Mouse (Mus musculus): ENCODE measurements at regions not wholly inside any gene's neighbourhood (a gene's known extent, or its start where the extent isn't known, plus 50 kb on each side); places are given as distances from the start of the nearest gene placed in this dataset.

DNA sequence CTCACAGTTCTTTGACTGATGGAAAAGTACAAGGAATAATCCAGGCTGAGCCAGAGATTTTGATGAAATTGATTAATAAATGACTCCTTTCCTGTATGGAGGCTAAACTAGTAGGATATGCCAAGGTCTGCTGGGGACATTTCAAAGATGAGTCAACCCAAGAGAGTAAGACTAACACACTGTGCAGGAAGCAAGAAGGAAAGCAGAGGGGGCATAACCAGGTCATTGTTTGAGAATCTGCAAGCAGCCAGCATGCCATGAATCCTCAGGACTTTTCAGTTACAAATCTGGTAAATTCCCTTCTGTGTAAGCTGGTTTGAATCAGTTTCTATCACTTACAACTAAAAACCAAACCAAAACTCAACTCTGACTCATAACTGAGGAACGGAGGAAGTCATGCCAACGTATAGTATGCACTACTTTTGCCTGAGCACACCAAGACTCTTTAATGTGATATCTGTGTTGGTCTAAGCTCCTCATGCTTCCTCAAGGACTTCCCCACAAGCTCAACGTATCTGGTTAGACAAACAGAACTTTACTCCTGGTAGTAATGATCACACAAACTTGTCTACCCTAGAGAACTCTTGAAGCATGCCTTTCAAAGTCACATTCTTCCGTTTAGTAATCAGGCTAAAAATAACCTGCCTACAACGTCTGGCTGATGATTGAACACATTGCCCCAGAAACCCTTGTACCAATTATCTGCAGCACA, 314.0 kb upstream of the Adamts9 start:
- DNase-seq (ENCODE audit: low spot score in 2 of 2), result no peak

DNA sequence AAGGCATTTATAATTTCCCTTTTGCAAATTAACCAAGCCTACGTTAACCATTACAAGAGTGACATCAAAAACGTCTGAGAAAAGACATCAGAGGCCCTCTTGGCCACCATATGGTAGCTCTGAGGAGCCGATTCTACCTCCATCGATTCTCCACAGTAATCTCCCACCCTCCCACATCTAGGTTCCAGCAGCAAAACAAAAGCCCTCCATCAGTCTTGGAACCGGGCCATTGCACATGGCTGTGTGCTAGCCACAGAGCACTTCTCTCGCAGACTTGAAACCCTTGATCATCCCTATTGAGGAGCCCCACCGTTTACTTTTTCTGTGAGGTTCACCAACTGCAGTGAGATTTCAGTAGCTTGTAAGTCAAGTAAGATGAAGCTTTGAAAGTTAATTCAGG, 310.5 kb upstream of the Adamts9 start:
- no peak for DNase-seq (ENCODE audit: low spot score in 2 of 2)

- DNase-seq (ENCODE audit: low spot score in 2 of 2), result no peak
These were observed 305.7 kb upstream of the Adamts9 start for GRCm38 (mm10) chr6:93248973-93249372.

DNA sequence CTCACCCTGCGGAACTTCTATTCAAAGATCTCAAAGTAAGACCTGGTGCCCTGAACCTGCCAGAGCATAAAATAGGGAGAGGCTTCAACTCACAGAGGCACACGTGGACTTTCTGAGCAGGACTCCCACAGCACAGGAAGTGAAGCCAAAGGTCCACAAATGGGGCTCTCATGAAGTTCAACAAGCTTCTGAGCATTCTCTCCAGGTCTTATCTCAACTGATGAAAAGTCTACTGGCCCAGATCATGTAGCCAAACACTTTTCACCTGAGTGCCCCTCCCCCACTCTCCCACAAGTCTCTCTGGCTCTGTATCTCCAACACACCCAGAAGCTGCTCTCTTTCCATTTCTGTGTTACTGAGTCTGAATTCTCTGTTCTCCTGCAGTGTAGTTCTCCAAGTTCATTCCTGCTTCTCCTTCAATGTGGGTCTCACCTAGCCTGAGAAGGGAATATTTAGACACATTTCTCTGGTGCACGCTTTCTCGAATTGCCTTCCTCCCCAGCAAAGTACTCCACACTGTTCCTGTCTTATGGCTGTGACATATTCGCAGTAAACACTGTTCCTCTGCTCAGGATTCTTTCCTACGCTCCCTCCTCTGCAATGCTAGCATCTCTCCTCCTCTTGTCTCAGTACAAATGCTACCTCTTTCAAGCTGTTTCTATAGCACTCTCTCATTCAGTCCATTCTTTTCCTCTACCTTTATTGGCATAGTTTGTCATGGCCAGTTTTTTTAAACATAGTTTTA, 303.4 kb upstream of the Adamts9 start:
- no peak for DNase-seq (ENCODE audit: low spot score in 2 of 2)

DNA sequence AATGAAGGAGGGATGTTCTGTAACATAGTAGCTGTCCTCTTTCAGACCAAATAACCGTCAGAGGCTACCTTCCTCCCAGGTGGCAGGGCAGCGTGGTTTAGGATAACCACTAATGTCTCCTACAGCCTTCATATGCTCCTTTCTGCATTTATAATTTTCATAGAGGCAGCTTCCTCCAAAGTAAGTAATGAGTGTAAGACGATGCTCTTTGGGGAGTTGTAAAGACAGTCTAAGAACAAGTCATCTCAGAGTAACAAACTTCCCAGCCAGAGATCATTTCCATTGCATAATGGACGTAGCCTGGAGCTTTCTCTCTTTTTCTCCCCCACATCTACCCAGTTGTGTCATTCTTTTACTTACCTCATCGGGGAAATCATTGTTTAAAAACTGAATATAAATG, 292.3 kb upstream of the Adamts9 start:
- DNase-seq (ENCODE audit: low spot score in 2 of 2), result no peak

GRCm38 (mm10) chr6:93232636-93233035, 289.3 kb upstream of the Adamts9 start:
- DNase-seq (ENCODE audit: low spot score in 2 of 2), result peak in 1 of 2 experiments; percentile 9

DNA sequence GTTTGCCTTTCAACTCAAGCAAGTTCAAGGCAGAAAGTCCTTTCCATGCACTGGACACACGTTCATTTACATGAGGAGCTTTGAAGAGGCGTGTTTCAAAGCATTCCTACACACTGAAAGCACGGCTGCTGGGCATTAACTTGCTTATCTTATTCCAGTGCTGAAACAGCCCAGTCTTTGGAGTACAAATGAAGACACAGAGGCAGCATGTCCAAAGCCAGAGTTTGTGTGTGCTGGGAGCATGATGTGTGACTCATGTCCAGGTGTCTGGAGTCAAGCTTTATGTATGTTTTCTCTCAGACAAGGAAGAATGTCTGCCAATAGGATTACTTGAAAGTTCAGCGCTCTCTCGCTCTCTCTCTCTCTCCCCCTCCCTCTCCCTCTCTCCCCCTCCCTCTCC, 287.2 kb upstream of the Adamts9 start:
- no peak for DNase-seq (ENCODE audit: low spot score in 2 of 2)

DNA sequence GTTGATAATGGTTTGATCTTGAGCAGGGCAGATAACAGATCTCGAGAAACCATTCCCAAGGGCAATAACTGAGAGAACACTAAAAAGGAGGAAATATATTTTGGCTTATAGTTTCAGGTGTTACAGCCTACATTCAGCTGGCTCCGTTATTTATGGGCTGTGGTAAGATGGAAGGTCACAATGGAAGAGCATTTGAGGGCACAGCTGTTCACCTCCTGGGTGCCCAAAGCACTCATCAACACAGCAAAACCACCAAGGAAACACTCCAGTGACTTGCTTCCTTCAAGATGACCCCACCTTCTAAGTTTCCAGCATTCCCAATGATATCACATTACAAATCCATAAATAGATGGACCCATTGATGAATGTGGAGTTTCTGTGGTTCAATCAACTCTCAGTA, 286.0 kb upstream of the Adamts9 start:
- DNase-seq (ENCODE audit: low spot score in 2 of 2), result no peak

GRCm38 (mm10) chr6:93223610-93224550, 280.6 kb upstream of the Adamts9 start:
- no peak for DNase-seq (ENCODE audit: low spot score in 2 of 2)

DNA sequence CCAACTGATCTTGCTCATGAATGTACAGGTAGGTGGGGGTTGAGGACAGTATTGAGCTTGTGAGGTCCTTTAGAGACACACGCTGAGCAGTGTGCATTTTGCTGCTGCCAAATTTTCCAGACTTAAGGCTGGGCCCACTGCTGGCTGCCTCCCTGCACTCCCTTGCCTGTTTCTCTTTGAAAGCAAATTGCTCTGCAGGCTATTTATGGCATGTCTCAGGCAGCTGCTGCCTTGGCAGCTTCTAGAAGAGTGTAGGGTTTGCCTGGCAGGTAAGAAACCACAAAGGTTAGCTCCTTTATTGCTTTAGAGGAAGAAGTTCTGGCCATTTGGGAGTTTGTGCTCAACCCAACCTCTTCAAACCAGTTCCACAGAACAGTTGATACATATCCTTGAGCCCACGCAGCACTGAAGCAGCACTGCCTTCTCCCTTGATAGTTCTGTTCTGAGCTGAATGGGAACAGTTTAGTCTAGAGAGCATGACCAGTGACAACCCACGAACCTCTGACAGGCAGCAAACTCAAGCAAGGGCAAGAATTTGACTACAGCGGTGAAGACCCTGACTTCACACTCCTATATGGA, 274.8 kb upstream of the Adamts9 start:
- DNase-seq (ENCODE audit: low spot score in 2 of 2), result no peak

DNA sequence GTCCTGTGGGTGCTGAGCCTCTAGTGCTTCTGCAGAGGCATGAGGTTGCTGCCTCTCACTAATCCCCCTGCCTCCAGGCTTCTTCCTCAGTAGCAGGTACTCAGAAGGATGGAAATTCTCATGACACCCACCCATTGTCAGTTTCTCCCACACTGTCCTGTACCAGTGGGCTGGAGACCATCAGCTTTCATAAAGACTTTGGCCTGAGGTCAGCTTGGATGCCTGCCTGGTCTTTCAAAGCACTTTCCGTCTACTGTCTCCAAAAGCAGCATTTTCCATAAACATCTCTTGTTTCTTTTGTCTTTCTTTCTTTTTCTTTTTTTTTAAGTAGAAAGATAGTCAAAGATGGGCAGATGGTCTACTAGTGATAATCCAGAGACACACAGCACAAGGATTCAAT, 257.6 kb upstream of the Adamts9 start:
- no peak for DNase-seq (ENCODE audit: low spot score in 2 of 2)

DNA sequence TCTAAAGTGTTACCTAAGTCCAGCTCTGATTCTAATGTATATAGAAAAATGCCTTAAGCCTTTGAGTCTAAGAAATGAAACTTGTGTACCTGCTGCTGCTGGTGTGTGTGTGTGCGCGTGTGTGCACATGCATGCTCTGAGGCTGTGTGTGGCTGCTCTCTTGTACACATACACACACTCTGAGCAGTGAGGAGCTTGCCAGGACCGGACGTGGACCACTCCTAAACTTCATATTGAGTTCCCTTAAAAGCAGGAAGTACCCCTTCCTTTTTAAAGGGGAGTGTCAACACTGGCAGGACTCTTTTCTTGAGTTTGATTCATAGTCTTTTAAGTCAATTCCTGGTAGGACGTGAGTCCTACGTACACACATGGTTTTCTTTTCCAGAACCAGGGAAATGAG, 251.4 kb upstream of the Adamts9 start:
- DNase-seq (ENCODE audit: low spot score in 2 of 2), result no peak

GRCm38 (mm10) chr6:93192980-93193379, 249.7 kb upstream of the Adamts9 start:
- DNase-seq (ENCODE audit: low spot score in 2 of 2), result no peak

- DNase-seq (ENCODE audit: low spot score in 2 of 2), result no peak
These were observed 247.7 kb upstream of the Adamts9 start for GRCm38 (mm10) chr6:93190986-93191385.

DNA sequence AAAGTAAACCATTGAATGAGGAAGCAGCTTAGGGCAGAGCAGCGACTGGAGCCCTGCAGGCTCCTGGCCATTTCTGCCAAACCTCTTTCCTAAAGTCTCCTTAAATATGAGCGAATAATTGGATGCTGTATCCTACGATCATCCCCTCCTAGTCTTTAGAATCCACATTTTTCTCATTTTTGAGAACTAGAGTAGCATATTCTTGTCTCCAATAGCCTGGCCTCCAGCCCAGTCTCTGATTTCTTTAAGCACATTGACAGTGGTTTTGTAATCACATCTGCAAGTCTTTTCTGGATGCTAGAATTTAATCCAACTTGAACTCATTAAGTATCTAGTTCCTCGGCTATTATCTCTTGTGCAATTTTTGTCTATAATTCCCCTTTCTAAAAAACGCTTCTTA, 225.2 kb upstream of the Adamts9 start:
- peak in 1 of 2 experiments; percentile 23 for DNase-seq (ENCODE audit: low spot score in 2 of 2)

DNA sequence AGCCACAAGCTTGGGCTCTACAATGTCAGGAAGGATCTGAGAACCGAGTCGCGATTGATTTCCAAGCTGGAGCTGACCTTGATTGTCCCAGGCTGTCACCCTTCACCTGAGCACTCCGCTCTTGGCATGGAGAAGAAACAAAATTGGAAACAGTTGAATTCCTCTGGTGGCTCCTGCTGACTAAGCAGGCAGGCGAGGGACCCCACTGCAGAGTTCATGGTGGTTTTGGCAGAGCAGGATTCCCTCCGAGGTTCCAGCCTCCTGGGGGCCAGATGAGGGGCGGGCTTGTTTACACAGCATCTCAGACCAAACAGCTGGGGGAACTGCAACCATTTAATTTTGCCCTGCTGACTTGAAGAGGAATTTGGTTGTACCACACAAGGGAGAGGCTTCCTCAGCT, 224.0 kb upstream of the Adamts9 start:
- DNase-seq (ENCODE audit: low spot score in 2 of 2), result no peak

DNA sequence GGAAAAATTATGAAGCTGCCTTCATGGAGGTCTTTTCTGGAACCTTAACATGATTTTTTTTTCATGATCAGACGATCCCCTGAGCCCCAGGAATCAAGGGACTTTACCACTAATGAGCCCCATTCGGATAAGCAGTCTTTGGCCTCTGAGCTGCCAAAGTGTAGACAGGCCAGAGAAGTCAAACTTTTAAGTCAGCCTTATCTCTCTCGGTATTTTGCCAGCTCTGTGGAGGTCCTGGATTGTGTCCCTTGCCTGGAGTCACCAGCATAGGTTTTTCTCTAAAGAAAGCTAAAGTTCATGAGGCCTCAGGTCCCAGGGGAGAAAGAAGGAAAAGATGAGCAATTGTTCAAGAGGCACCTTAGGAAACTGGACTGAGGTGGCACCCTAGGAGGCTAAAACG, 222.7 kb upstream of the Adamts9 start:
- DNase-seq (ENCODE audit: low spot score in 2 of 2), result no peak

DNA sequence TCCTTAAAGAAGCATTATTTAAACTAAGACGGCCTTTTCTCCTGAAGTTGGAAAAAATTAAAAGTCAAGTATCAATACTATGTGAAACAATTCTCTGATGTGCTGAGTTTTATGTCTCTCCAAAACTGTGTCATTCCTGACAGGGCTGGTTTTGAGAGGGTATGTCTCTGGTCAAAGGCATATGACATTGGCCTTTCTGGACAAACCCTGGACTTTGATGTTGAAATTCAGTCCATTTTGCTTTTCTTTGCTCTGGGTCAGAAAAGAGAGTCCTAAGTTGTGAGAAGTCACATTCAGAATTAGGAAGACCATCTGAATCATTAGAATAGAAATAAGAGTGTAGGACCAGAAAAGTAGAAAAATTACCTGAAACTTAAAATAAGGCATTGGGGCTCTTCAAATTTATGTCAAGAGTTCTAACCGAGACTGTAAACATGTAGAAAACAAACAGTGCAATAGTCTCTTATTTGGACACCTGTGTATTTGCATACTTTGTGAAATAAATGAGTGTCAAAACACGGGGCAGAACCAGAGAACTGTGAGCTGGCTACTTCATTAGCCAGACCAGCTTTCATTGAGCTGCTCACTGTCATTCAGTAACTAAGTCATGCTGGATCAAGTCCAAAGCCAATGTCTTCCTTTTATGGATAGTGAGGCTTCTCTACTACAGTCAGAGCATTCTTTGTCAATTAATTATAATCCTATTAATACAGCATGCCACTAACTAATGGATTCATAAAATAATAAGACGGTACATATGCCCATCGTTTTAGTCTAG, 209.3 kb upstream of the Adamts9 start:
- no peak for DNase-seq (ENCODE audit: low spot score in 2 of 2)

- no peak for DNase-seq (ENCODE audit: low spot score in 2 of 2)
These were observed 207.2 kb upstream of the Adamts9 start for GRCm38 (mm10) chr6:93150531-93150930.

DNA sequence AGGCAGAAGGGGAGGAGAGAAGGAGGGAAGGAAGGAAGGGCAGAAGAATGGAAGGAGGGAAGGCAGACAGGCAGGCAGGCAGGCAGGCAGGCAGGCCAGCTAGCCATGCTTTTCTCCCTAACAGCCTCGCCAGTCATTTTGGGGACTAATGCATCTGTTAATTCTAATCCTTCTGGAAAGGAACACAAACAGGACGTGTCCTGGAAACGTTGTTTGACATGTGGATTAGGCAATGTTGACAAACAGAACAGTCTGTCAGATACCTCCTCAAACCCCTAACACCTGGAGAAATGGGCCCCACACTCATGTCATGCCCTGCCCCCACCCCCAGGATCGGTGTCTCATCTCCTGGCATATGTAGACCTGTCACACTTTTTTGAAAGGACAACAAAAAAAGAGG, 206.7 kb upstream of the Adamts9 start:
- DNase-seq (ENCODE audit: low spot score in 2 of 2), result no peak

DNA sequence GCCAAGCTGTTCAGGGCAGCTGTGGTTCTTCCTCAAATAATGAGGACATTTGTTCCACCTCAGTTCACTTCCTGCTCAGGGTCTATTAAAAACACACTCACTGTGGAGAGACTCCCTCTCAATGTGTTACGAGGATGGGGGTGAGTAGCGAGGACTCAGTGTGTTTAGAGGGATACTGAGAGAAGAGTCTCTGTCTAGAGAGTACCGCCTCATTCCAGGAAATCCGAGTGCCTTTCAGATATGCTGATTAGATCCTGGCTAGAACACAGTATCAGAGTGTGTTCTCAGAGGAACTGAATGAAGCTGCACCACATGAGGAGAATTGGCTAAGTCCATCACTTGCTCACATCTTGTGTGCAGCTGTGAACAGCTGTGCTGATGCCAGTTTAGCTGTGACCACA, 197.0 kb upstream of the Adamts9 start:
- no peak for DNase-seq (ENCODE audit: low spot score in 2 of 2)

Data from urinary bladder, postnatal 36 days (tissue).